Mouse (Mus musculus) stomach, embryonic 16.5 days (tissue): ENCODE results near the gene Neurl2. TPM values are rescaled to one million over a fixed set of nuclear protein-coding genes. Genes with fewer than 3 reads are reported as not detected.

Experiments
- ATAC-seq: fragments of 200-750 bp; cut with Nextera tagmentation; 2 replicates; pipeline ENCODE4 v1.8.0; 2017; ENCODE audit warnings: moderate number of reproducible peaks, moderate TSS enrichment; ENCODE audit not compliant: insufficient read depth, low FRiP score
- H3K27ac ChIP-seq: fragments of 300-500 bp; sonication (generic); 2 replicates; pipeline ENCODE4 v1.5.1; 2014; ENCODE audit warnings: low read length
- H3K27me3 ChIP-seq: fragments of 300-500 bp; sonication (generic); 2 replicates; pipeline ENCODE4 v1.6.1; 2014; ENCODE audit warnings: low read length, control low read depth, mixed read lengths; ENCODE audit not compliant: control insufficient read depth, insufficient read depth
- H3K36me3 ChIP-seq: fragments of 300-500 bp; sonication (generic); 2 replicates; pipeline ENCODE4 v1.6.1; 2014; ENCODE audit warnings: low read length; ENCODE audit not compliant: control insufficient read depth, insufficient read depth
- H3K4me1 ChIP-seq: fragments of 300-500 bp; sonication (generic); 2 replicates; pipeline ENCODE4 v1.6.1; 2014; ENCODE audit warnings: low read length, control low read depth, mixed read lengths; ENCODE audit not compliant: control insufficient read depth, insufficient read depth
- H3K4me2 ChIP-seq: fragments of 300-500 bp; sonication (generic); 2 replicates; pipeline ENCODE4 v1.6.1; 2014; ENCODE audit warnings: low read depth, low read length, mixed read lengths
- H3K4me3 ChIP-seq: fragments of 300-500 bp; sonication (generic); replicated peaks from 2 replicates; pipeline ENCODE4 v1.5.1; 2014; ENCODE audit warnings: mild to moderate bottlenecking, low read length
- H3K9ac ChIP-seq: fragments of 300-500 bp; sonication (generic); 2 replicates; pipeline ENCODE4 v1.6.1; 2014; ENCODE audit warnings: low read length
- H3K9me3 ChIP-seq: fragments of 300-500 bp; sonication (generic); replicated peaks from 2 replicates; pipeline ENCODE4 v1.6.1; 2016; ENCODE audit warnings: low read length, control low read depth; ENCODE audit not compliant: control insufficient read depth
- WGBS: fragments of 180-500 bp; shearing (Covaris S2); extraction: QIAGEN DNeasy Blood & Tissue Kit; methylation state at CpG from one replicate; pipeline ENCODE4 v1.1.7; 2014; 5-methylcytosine and 5-hydroxymethylcytosine counted together
- polyA plus RNA-seq: library from polyadenylated mRNA; unstranded; fragments of >200 nt; fragmentation: Nextera tagmentation; extraction: Ambion mirVana; gene quantifications from 2 replicates; pipeline ENCODE4 v1.2.1, GENCODE M21; 2015

Neurl2 gene
- polyA plus RNA-seq, 1 experiment from 2014 or later = 7.9 TPM

GRCm38 (mm10) chr2:164787032-164787431, 46.2 kb downstream of the Neurl2 start:
- Histone ChIP-seq H3K4me2 (peak overlapping the region; percentile 89), H3K9me3 (no peaks in the 10 kb centered on the region), H3K27me3 (no peaks in the 10 kb centered on the region), H3K4me1 (peaks cover 19% of the 10 kb centered on the region), H3K36me3 (0 out of 2 replicates have a peak, but pooled peaks cover 6% of the 10 kb centered on the region), H3K9ac (peak overlapping the region; percentile 90), H3K4me3 (peak overlapping the region; percentile 74), H3K27ac (peak overlapping the region; percentile 96; the same call in 1 of the 2 replicates)
- no peak for ATAC-seq
- WGBS = 83% methylated on average over 3 of the region's 3 CpGs

GRCm38 (mm10) chr2:164786388-164786885, 46.8 kb downstream of the Neurl2 start:
- H3K27ac ChIP-seq = peak overlapping the region; percentile 96
- H3K9ac ChIP-seq = peak overlapping the region; percentile 90
- H3K27me3 ChIP-seq = no peaks in the 10 kb centered on the region
- H3K36me3 ChIP-seq = no peaks in the 10 kb centered on the region
- H3K9me3 ChIP-seq = no peaks in the 10 kb centered on the region
- peaks cover 19% of the 10 kb centered on the region for H3K4me1 ChIP-seq
- H3K4me3 ChIP-seq = peak overlapping the region; percentile 74
- no peak for ATAC-seq
- H3K4me2 ChIP-seq = peak overlapping the region; percentile 89
- 9% methylated on average over 15 of the region's 15 CpGs for WGBS

GRCm38 (mm10) chr2:164785481-164786387, 47.5 kb downstream of the Neurl2 start, which contains the start of gene Snx21:
Gene Snx21 (plus strand): TSS chr2:164785823.
- Histone ChIP-seq H3K27ac (peak within 1 kb of the TSS; percentile 96), H3K9me3 (no peaks in the 10 kb centered on the region), H3K27me3 (no peaks in the 10 kb centered on the region), H3K36me3 (no peaks in the 10 kb centered on the region), H3K4me3 (peak within 1 kb of the TSS; percentile 74), H3K9ac (peak within 1 kb of the TSS; percentile 90), H3K4me2 (peak within 1 kb of the TSS; percentile 89), H3K4me1 (peaks cover 19% of the 10 kb centered on the region)
- WGBS = under 1% methylated on average over 80 of the region's 89 CpGs
- peak; percentile 96 for ATAC-seq

- Histone ChIP-seq H3K9me3 (no peaks in the 10 kb centered on the region), H3K27me3 (no peaks in the 10 kb centered on the region), H3K27ac (peak overlapping the region; percentile 96), H3K4me3 (peak overlapping the region; percentile 74), H3K4me2 (peak overlapping the region; percentile 89), H3K36me3 (no peaks in the 10 kb centered on the region), H3K9ac (peak overlapping the region; percentile 90), H3K4me1 (peaks cover 19% of the 10 kb centered on the region)
- 9% methylated on average over 7 of the region's 7 CpGs for WGBS
- ATAC-seq = no peak
Measured at GRCm38 (mm10) chr2:164784869-164785420, 48.3 kb downstream of the Neurl2 start.

- no peak for ATAC-seq
- 69% methylated on average over 7 of the region's 7 CpGs for WGBS
- no peaks in the 10 kb centered on the region for H3K9me3 ChIP-seq
Measured at GRCm38 (mm10) chr2:164783926-164784581, 49.2 kb downstream of the Neurl2 start.

GRCm38 (mm10) chr2:164781876-164782275, 51.4 kb downstream of the Neurl2 start:
- no peak for ATAC-seq
- H3K4me2 ChIP-seq = no peak overlapping the region
- no peak overlapping the region for H3K4me3 ChIP-seq
- H3K36me3 ChIP-seq = no peaks in the 10 kb centered on the region
- peaks cover 10% of the 10 kb centered on the region for H3K4me1 ChIP-seq
- WGBS = 68% methylated on average over 4 of the region's 4 CpGs
- no peak overlapping the region for H3K27ac ChIP-seq
- no peaks in the 10 kb centered on the region for H3K27me3 ChIP-seq
- H3K9me3 ChIP-seq = no peaks in the 10 kb centered on the region
- no peak overlapping the region for H3K9ac ChIP-seq

More at GRCm38 (mm10) chr2:164783926-164784581, 49.2 kb downstream of the Neurl2 start:
- Histone ChIP-seq H3K9ac (no peak overlapping the region), H3K36me3 (no peaks in the 10 kb centered on the region), H3K27ac (no peak overlapping the region), H3K27me3 (no peaks in the 10 kb centered on the region), H3K4me1 (peaks cover 19% of the 10 kb centered on the region), H3K4me3 (no peak overlapping the region), H3K4me2 (peak overlapping the region; percentile 89; the same call in 1 of the 2 replicates)

Other genes with a start within 250 kb of the Neurl2 start
- 1.3 and 2.2 TPM in 2 replicates for gene Wfdc6a, start 248.0 kb downstream of the Neurl2 start, polyA plus RNA-seq
- not detected in 2 replicates for gene Eppin, start 239.9 kb downstream of the Neurl2 start, polyA plus RNA-seq
- not detected in 2 replicates for gene Wfdc6b, start 219.9 kb downstream of the Neurl2 start, polyA plus RNA-seq
- gene Wfdc8, start 219.8 kb downstream of the Neurl2 start, polyA plus RNA-seq = not detected in 2 replicates
- not detected in 2 replicates for gene Wfdc16, start 194.7 kb downstream of the Neurl2 start, polyA plus RNA-seq
- gene Wfdc10, start 177.4 kb downstream of the Neurl2 start, polyA plus RNA-seq = 0.79 TPM in 1 of 2 replicates, not detected in the other
- not detected in 2 replicates for gene Wfdc9, start 176.9 kb downstream of the Neurl2 start, polyA plus RNA-seq
- not detected in 2 replicates for gene Wfdc11, start 159.4 kb downstream of the Neurl2 start, polyA plus RNA-seq
- gene Wfdc13, start 148.3 kb downstream of the Neurl2 start, polyA plus RNA-seq = 4.2 and 5.5 TPM in 2 replicates
- not detected in 2 replicates for gene Spint4, start 135.0 kb downstream of the Neurl2 start, polyA plus RNA-seq
- not detected in 2 replicates for gene Spint5, start 118.2 kb downstream of the Neurl2 start, polyA plus RNA-seq
- 1.3 and 1.9 TPM in 2 replicates for gene Wfdc3, start 87.5 kb downstream of the Neurl2 start, polyA plus RNA-seq
- gene Dnttip1, start 87.5 kb downstream of the Neurl2 start, polyA plus RNA-seq = 58.0 and 58.3 TPM in 2 replicates
- gene Ube2c, start 63.6 kb downstream of the Neurl2 start, polyA plus RNA-seq = 332 and 335 TPM in 2 replicates
- 15.7 and 377 TPM in 2 replicates for gene Tnnc2, start 53.5 kb downstream of the Neurl2 start, polyA plus RNA-seq
- gene Snx21, start 47.6 kb downstream of the Neurl2 start, polyA plus RNA-seq = 26.3 and 26.5 TPM in 2 replicates
- 23.8 and 23.9 TPM in 2 replicates for gene Acot8, start 28.6 kb downstream of the Neurl2 start, polyA plus RNA-seq
- 8.8 TPM in 2 replicates for gene Zswim3, start 28.4 kb downstream of the Neurl2 start, polyA plus RNA-seq
- 15.6 and 16.5 TPM in 2 replicates for gene Zswim1, start 10.8 kb downstream of the Neurl2 start, polyA plus RNA-seq
- not detected in 2 replicates for gene Spata25, start 4.9 kb downstream of the Neurl2 start, polyA plus RNA-seq
- gene Ctsa, start 583 bp downstream of the Neurl2 start, polyA plus RNA-seq = 159 and 162 TPM in 2 replicates
- gene Pltp, start 24.3 kb upstream of the Neurl2 start, polyA plus RNA-seq = 60.1 and 76.5 TPM in 2 replicates
- gene Pcif1, start 45.8 kb upstream of the Neurl2 start, polyA plus RNA-seq = 58.6 and 69.6 TPM in 2 replicates
- gene Zfp335, start 78.3 kb upstream of the Neurl2 start, polyA plus RNA-seq = 11.3 and 12.4 TPM in 2 replicates
- 5.4 and 5.5 TPM in 2 replicates for gene Mmp9, start 107.3 kb upstream of the Neurl2 start, polyA plus RNA-seq
- gene Slc12a5, start 127.3 kb upstream of the Neurl2 start, polyA plus RNA-seq = 0.26 and 0.46 TPM in 2 replicates
- gene Ncoa5, start 201.4 kb upstream of the Neurl2 start, polyA plus RNA-seq = 49.5 and 49.9 TPM in 2 replicates
- gene Cd40, start 222.2 kb upstream of the Neurl2 start, polyA plus RNA-seq = 7.0 and 7.5 TPM in 2 replicates